Mouse (Mus musculus) heart, embryonic 16.5 days (tissue): ENCODE results near the gene Fkbp9. TPM values are rescaled to one million over a fixed set of nuclear protein-coding genes. Genes with fewer than 3 reads are reported as not detected.
A peak's percentile ranks its signal among the peaks of the same experiment; 100 is the strongest.

Experiments used
- ATAC-seq: fragments of 200-750 bp; cut with Nextera tagmentation; replicated peaks from 2 replicates; pipeline ENCODE4 v1.8.0; 2017; ENCODE audit warnings: moderate number of reproducible peaks; ENCODE audit not compliant: insufficient read depth, low FRiP score; ENCODE audit errors: extremely low read depth
- H3K27ac ChIP-seq: fragments of 300-500 bp; sonication (generic); 2 replicates; pipeline ENCODE4 v1.5.1; 2014; ENCODE audit warnings: mild to moderate bottlenecking, low read length, control low read depth, moderate library complexity
- H3K27me3 ChIP-seq: fragments of 300-500 bp; sonication (generic); 2 replicates; pipeline ENCODE4 v1.6.1; 2014; ENCODE audit warnings: low read length, mixed read lengths; ENCODE audit not compliant: control insufficient read depth, insufficient read depth
- H3K36me3 ChIP-seq: fragments of 300-500 bp; sonication (generic); 2 replicates; pipeline ENCODE4 v1.6.1; 2014; ENCODE audit not compliant: control insufficient read depth, insufficient read depth
- H3K4me1 ChIP-seq: fragments of 300-500 bp; sonication (generic); 2 replicates; pipeline ENCODE4 v1.6.1; 2014; ENCODE audit warnings: low read length, mixed read lengths; ENCODE audit not compliant: control insufficient read depth, insufficient read depth
- H3K4me2 ChIP-seq: fragments of 300-500 bp; sonication (generic); 2 replicates; pipeline ENCODE4 v1.6.1; 2014; ENCODE audit warnings: low read depth, mild to moderate bottlenecking, control low read depth, low read length
- H3K4me3 ChIP-seq: fragments of 300-500 bp; sonication (generic); 2 replicates; pipeline ENCODE4 v1.5.1; 2014; ENCODE audit warnings: mild to moderate bottlenecking, control low read depth, low read length
- H3K9ac ChIP-seq: fragments of 300-500 bp; sonication (generic); 2 replicates; pipeline ENCODE4 v1.6.1; 2014; ENCODE audit warnings: low read length, control low read depth
- H3K9me3 ChIP-seq: fragments of 300-500 bp; sonication (generic); replicated peaks from 2 replicates; pipeline ENCODE4 v1.6.1; 2016; ENCODE audit warnings: low read length; ENCODE audit not compliant: control insufficient read depth
- WGBS: fragments of 180-500 bp; shearing (Covaris S2); extraction: QIAGEN DNeasy Blood & Tissue Kit; methylation state at CpG from one replicate; pipeline ENCODE4 v1.1.7; 2014; 5-methylcytosine and 5-hydroxymethylcytosine counted together
- polyA plus RNA-seq: library from polyadenylated mRNA; unstranded; fragments of >200 nt; fragmentation: Nextera tagmentation; extraction: Ambion mirVana; gene quantifications from 2 replicates; pipeline ENCODE4 v1.2.1, GENCODE M21; 2015

The Fkbp9 gene
- polyA plus RNA-seq, 1 experiment from 2014 or later: 138 TPM

- H3K9ac ChIP-seq: 0 out of 2 replicates have a peak overlapping the region, but pooled peaks have one; percentile 14
- H3K4me1 ChIP-seq: peaks cover 45% of the 10 kb centered on the region
- H3K27me3 ChIP-seq: no peaks in the 10 kb centered on the region
- WGBS: 56% methylated on average over 1 of the region's 1 CpGs
- no peak for ATAC-seq
- H3K4me2 ChIP-seq: no peak overlapping the region; the same call in 1 of the 2 replicates
- H3K27ac ChIP-seq: peak overlapping the region; percentile 77
- no peaks in the 10 kb centered on the region for H3K9me3 ChIP-seq
- no peak overlapping the region for H3K4me3 ChIP-seq
- no peaks in the 10 kb centered on the region for H3K36me3 ChIP-seq
Observed at GRCm38 (mm10) chr6:56904330-56904729, 72.5 kb downstream of the Fkbp9 start.

GRCm38 (mm10) chr6:56904982-56905381 is 73.1 kb downstream of the Fkbp9 start:
- Histone ChIP-seq H3K4me3 (no peak overlapping the region), H3K4me2 (no peak overlapping the region), H3K27ac (peak overlapping the region; percentile 77), H3K27me3 (no peaks in the 10 kb centered on the region), H3K9me3 (no peaks in the 10 kb centered on the region), H3K9ac (no peak overlapping the region), H3K36me3 (no peaks in the 10 kb centered on the region), H3K4me1 (peaks cover 39% of the 10 kb centered on the region)
- WGBS: 82% methylated on average over 2 of the region's 2 CpGs
- no peak for ATAC-seq

- H3K4me2 ChIP-seq: no peak overlapping the region
- no peak overlapping the region for H3K9ac ChIP-seq
- no peaks in the 10 kb centered on the region for H3K36me3 ChIP-seq
- no peak overlapping the region for H3K4me3 ChIP-seq
- H3K27me3 ChIP-seq: no peaks in the 10 kb centered on the region
- H3K27ac ChIP-seq: no peak overlapping the region
- peaks cover 38% of the 10 kb centered on the region for H3K4me1 ChIP-seq
- H3K9me3 ChIP-seq: no peaks in the 10 kb centered on the region
- ATAC-seq: no peak
- WGBS: 91% methylated on average over 5 of the region's 5 CpGs
Observed at GRCm38 (mm10) chr6:56905486-56905885, 73.6 kb downstream of the Fkbp9 start.

- no peak for ATAC-seq
- H3K4me1 ChIP-seq: peaks cover 35% of the 10 kb centered on the region
- no peak overlapping the region for H3K9ac ChIP-seq
- no peaks in the 10 kb centered on the region for H3K36me3 ChIP-seq
- 74% methylated on average over 8 of the region's 8 CpGs for WGBS
- no peak overlapping the region for H3K4me3 ChIP-seq
- H3K4me2 ChIP-seq: no peak overlapping the region
- H3K27ac ChIP-seq: no peak overlapping the region
- H3K9me3 ChIP-seq: no peaks in the 10 kb centered on the region
- H3K27me3 ChIP-seq: no peaks in the 10 kb centered on the region
Observed at GRCm38 (mm10) chr6:56906121-56906846, 74.4 kb downstream of the Fkbp9 start.

- ATAC-seq: no peak
- Histone ChIP-seq H3K4me2 (no peak overlapping the region), H3K27ac (no peak overlapping the region), H3K4me1 (peaks cover 23% of the 10 kb centered on the region), H3K9ac (no peak overlapping the region), H3K36me3 (no peaks in the 10 kb centered on the region), H3K27me3 (no peaks in the 10 kb centered on the region), H3K4me3 (no peak overlapping the region), H3K9me3 (no peaks in the 10 kb centered on the region)
- 86% methylated on average over 3 of the region's 3 CpGs for WGBS
Observed at GRCm38 (mm10) chr6:56907973-56908372, 76.1 kb downstream of the Fkbp9 start.

- Histone ChIP-seq H3K9ac (no peak overlapping the region), H3K27me3 (no peaks in the 10 kb centered on the region), H3K4me2 (no peak overlapping the region), H3K4me3 (no peak overlapping the region), H3K36me3 (no peaks in the 10 kb centered on the region), H3K27ac (no peak overlapping the region), H3K9me3 (no peaks in the 10 kb centered on the region), H3K4me1 (peaks cover 20% of the 10 kb centered on the region)
- 92% methylated on average over 2 of the region's 2 CpGs for WGBS
- ATAC-seq: no peak
Observed at GRCm38 (mm10) chr6:56908397-56908796, 76.5 kb downstream of the Fkbp9 start.

- no peaks in the 10 kb centered on the region for H3K9me3 ChIP-seq
- no peaks in the 10 kb centered on the region for H3K36me3 ChIP-seq
- no peak overlapping the region for H3K4me2 ChIP-seq
- H3K27me3 ChIP-seq: no peaks in the 10 kb centered on the region
- WGBS: 4% methylated on average over 4 of the region's 4 CpGs
- H3K9ac ChIP-seq: no peak overlapping the region
- peaks cover 16% of the 10 kb centered on the region for H3K4me1 ChIP-seq
- 0 out of 2 replicates have a peak, but pooled peaks have one; percentile 52 for ATAC-seq
- no peak overlapping the region for H3K4me3 ChIP-seq
- no peak overlapping the region for H3K27ac ChIP-seq
Observed at GRCm38 (mm10) chr6:56908912-56909311, 77.1 kb downstream of the Fkbp9 start.

GRCm38 (mm10) chr6:56910910-56911309 is 79.1 kb downstream of the Fkbp9 start:
- 73% methylated on average over 2 of the region's 2 CpGs for WGBS
- H3K4me2 ChIP-seq: no peak overlapping the region
- ATAC-seq: no peak
- H3K4me1 ChIP-seq: peaks cover 4% of the 10 kb centered on the region; the same call in 1 of the 2 replicates
- no peaks in the 10 kb centered on the region for H3K27me3 ChIP-seq
- no peak overlapping the region for H3K4me3 ChIP-seq
- H3K36me3 ChIP-seq: no peaks in the 10 kb centered on the region
- H3K9ac ChIP-seq: no peak overlapping the region
- 0 out of 2 replicates have a peak, but pooled peaks cover 2% of the 10 kb centered on the region for H3K9me3 ChIP-seq
- H3K27ac ChIP-seq: no peak overlapping the region

- no peak overlapping the region for H3K4me2 ChIP-seq
- no peak overlapping the region for H3K9ac ChIP-seq
- no peaks in the 10 kb centered on the region for H3K27me3 ChIP-seq
- 0 out of 2 replicates have a peak, but pooled peaks cover 2% of the 10 kb centered on the region for H3K9me3 ChIP-seq
- no peaks in the 10 kb centered on the region for H3K36me3 ChIP-seq
- WGBS: 79% methylated on average over 2 of the region's 2 CpGs
- no peak overlapping the region for H3K27ac ChIP-seq
- H3K4me1 ChIP-seq: peaks cover 12% of the 10 kb centered on the region
- ATAC-seq: no peak
- H3K4me3 ChIP-seq: no peak overlapping the region
Observed at GRCm38 (mm10) chr6:56913092-56913858, 81.4 kb downstream of the Fkbp9 start.
